Mouse (Mus musculus): ENCODE results near the gene Myrfl. TPM values are rescaled to one million over a fixed set of nuclear protein-coding genes. Genes with fewer than 3 reads are reported as not detected.

The Myrfl gene
- polyA plus RNA-seq, 1 experiment from 2014 or later, result 9.4 TPM

DNA sequence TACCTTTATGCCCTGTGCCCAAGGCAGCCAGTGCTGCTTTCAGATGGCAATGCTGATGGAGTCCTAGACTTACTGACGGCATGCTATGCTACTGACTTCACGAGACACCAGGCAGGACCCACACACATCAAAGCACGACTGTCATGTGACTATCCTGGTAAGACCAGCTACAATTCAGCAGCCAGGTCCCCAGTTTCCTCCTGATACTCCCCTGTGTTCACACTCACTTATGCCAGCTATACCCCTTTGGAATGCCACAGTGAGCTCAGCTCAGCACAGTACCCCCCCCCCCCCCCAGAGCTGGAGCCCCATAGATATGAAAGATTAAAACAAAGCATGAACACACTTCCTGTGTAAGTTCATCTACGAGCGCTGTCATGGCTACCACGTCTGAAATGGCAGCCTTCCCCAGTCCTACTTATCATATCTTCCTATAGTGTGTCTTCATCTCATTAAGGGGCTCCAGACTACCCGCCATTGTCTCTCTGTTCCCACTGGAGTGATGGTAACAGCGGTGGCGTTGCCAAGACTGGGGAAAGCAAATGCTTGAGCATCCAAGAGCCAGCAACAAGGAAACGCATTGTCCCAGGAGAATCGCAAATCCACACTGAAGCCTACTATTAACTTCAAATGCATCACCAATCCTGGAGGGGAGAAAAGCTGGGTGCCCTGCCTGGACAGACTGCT is 43.4 kb downstream of the Myrfl start:
- Histone ChIP-seq H3K36me3 (ENCODE audit: control insufficient read depth, insufficient read depth, low read length) (no peaks in the 10 kb centered on the region), H3K4me1 (ENCODE audit: control insufficient read depth, insufficient read depth, low read length) (no peaks in the 10 kb centered on the region), H3K27me3 (replicated peaks; ENCODE audit: control insufficient read depth, insufficient read depth, low read length) (no peaks in the 10 kb centered on the region), H3K4me2 (ENCODE audit: low read depth, low read length) (no peak overlapping the region), H3K9ac (ENCODE audit: low read depth, low read length) (no peak overlapping the region), H3K9me3 (ENCODE audit: control insufficient read depth, low read length) (no peaks in the 10 kb centered on the region), H3K4me3 (ENCODE audit: low read length) (no peak overlapping the region), H3K27ac (ENCODE audit: low read length) (no peak overlapping the region)
- WGBS, result 83% methylated on average over 11 of the region's 11 CpGs
- ATAC-seq, result no peak

DNA sequence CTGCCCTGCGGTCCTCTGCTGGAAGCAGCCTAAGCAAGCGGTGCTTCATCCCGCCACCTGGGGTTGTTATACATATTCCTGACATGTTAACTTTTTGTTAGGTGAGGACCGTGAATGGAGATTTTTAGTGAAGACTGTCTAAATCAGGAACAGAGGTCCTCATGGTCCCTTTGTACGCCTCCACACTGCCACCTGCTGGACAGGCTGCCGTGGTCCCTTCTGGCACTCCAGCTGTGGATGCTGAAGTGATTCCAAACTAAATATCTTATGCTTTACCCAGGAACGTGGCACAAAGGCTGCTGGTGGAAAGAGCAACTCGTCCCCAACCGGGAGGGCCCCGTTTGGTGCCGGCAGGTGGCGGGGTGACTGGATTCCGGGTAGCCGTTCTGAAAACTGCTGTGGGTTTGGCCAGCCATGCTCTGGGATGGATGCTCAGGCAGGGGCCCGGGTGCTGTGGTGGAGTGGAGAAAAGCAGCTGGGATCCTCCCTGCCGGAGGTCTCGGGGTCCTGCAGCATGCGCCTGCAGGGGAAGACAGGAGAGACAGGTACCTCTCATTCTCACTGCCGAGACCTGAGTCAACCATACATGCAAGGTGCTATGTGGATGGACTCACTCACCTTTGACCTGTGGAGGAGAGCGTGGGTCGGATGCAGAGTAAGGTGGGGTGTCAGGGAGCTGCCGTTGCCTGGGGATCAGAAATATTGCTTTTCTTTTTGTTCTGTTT is 47.8 kb downstream of the Myrfl start:
- H3K4me3 ChIP-seq (ENCODE audit: low read length), result no peak overlapping the region
- 22% methylated on average over 22 of the region's 22 CpGs for WGBS
- no peak overlapping the region for H3K9ac ChIP-seq (ENCODE audit: low read depth, low read length)
- no peak overlapping the region for H3K27ac ChIP-seq (ENCODE audit: low read length)
- H3K27me3 ChIP-seq (replicated peaks; ENCODE audit: control insufficient read depth, insufficient read depth, low read length), result no peaks in the 10 kb centered on the region
- no peaks in the 10 kb centered on the region for H3K4me1 ChIP-seq (ENCODE audit: control insufficient read depth, insufficient read depth, low read length)
- peak; percentile 58 for ATAC-seq
- H3K9me3 ChIP-seq (ENCODE audit: control insufficient read depth, low read length), result no peaks in the 10 kb centered on the region
- no peaks in the 10 kb centered on the region for H3K36me3 ChIP-seq (ENCODE audit: control insufficient read depth, insufficient read depth, low read length)
- H3K4me2 ChIP-seq (ENCODE audit: low read depth, low read length), result no peak overlapping the region

DNA sequence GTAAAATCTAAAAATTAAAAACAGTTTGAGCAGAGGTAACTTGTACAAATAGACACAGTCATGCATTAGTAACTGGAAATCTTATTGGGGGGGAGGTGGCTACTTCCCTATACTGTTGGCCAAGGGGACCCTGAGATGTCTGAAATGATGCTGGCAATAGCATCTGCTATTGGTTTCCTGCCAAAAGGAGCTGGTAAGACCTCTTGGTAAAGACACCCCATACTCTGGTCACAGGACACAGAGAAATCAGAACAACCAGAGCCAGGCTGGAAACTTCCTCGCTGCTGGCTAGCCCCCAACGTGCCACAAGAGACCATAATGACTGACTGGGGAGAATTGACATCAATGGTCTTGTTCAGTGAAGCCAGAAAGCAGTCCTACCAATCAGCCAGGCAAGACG is 55.2 kb downstream of the Myrfl start:
- H3K4me1 ChIP-seq (ENCODE audit: control insufficient read depth, insufficient read depth, low read length), result no peaks in the 10 kb centered on the region
- WGBS, result 77% methylated on average over 3 of the region's 3 CpGs
- H3K9me3 ChIP-seq (ENCODE audit: control insufficient read depth, low read length), result no peaks in the 10 kb centered on the region
- H3K36me3 ChIP-seq (ENCODE audit: control insufficient read depth, insufficient read depth, low read length), result no peaks in the 10 kb centered on the region
- no peak for ATAC-seq
- H3K4me2 ChIP-seq (ENCODE audit: low read depth, low read length), result no peak overlapping the region
- no peak overlapping the region for H3K27ac ChIP-seq (ENCODE audit: low read length)
- no peak overlapping the region for H3K4me3 ChIP-seq (ENCODE audit: low read length)
- H3K9ac ChIP-seq (ENCODE audit: low read depth, low read length), result no peak overlapping the region
- no peaks in the 10 kb centered on the region for H3K27me3 ChIP-seq (replicated peaks; ENCODE audit: control insufficient read depth, insufficient read depth, low read length)

DNA sequence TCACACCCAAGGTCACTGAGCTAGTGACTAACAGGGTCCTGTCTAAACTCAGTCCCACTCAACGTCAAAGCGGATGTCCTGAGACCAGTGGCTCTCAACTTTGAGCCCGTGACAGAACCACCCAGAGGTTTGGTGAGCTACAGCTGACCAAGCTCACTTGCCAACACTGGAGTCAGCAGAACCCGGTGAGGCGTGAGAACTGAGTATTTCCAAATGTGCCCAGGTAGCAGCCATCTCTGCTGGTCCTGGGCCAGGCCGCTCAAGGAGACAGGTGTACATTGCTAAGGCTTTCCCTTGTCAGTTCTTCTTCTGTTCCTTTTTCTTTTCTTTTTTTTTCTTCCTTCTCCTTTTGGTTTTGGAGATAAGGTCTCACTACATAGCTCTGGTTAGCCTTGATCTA is 66.0 kb downstream of the Myrfl start:
- WGBS, result 88% methylated on average over 6 of the region's 6 CpGs
- no peak overlapping the region for H3K4me2 ChIP-seq (ENCODE audit: low read depth, low read length)
- no peaks in the 10 kb centered on the region for H3K27me3 ChIP-seq (replicated peaks; ENCODE audit: control insufficient read depth, insufficient read depth, low read length)
- no peak overlapping the region for H3K9ac ChIP-seq (ENCODE audit: low read depth, low read length)
- no peak overlapping the region for H3K4me3 ChIP-seq (ENCODE audit: low read length)
- no peaks in the 10 kb centered on the region for H3K9me3 ChIP-seq (ENCODE audit: control insufficient read depth, low read length)
- no peak overlapping the region for H3K27ac ChIP-seq (ENCODE audit: low read length)
- no peaks in the 10 kb centered on the region for H3K36me3 ChIP-seq (ENCODE audit: control insufficient read depth, insufficient read depth, low read length)
- H3K4me1 ChIP-seq (ENCODE audit: control insufficient read depth, insufficient read depth, low read length), result no peaks in the 10 kb centered on the region
- no peak for ATAC-seq

GRCm38 (mm10) chr10:116828099-116828498 is 68.6 kb downstream of the Myrfl start:
- H3K4me2 ChIP-seq (ENCODE audit: low read depth, low read length), result no peak overlapping the region
- H3K4me3 ChIP-seq (ENCODE audit: low read length), result no peak overlapping the region
- no peaks in the 10 kb centered on the region for H3K9me3 ChIP-seq (ENCODE audit: control insufficient read depth, low read length)
- H3K27ac ChIP-seq (ENCODE audit: low read length), result no peak overlapping the region
- WGBS, result 62% methylated on average over 4 of the region's 4 CpGs
- no peaks in the 10 kb centered on the region for H3K27me3 ChIP-seq (replicated peaks; ENCODE audit: control insufficient read depth, insufficient read depth, low read length)
- H3K36me3 ChIP-seq (ENCODE audit: control insufficient read depth, insufficient read depth, low read length), result no peaks in the 10 kb centered on the region
- no peak overlapping the region for H3K9ac ChIP-seq (ENCODE audit: low read depth, low read length)
- ATAC-seq, result no peak
- H3K4me1 ChIP-seq (ENCODE audit: control insufficient read depth, insufficient read depth, low read length), result no peaks in the 10 kb centered on the region

GRCm38 (mm10) chr10:116827306-116827705 is 69.4 kb downstream of the Myrfl start:
- H3K4me2 ChIP-seq (ENCODE audit: low read depth, low read length), result no peak overlapping the region
- no peak overlapping the region for H3K27ac ChIP-seq (ENCODE audit: low read length)
- H3K4me1 ChIP-seq (ENCODE audit: control insufficient read depth, insufficient read depth, low read length), result no peaks in the 10 kb centered on the region
- no peak overlapping the region for H3K4me3 ChIP-seq (ENCODE audit: low read length)
- no peaks in the 10 kb centered on the region for H3K36me3 ChIP-seq (ENCODE audit: control insufficient read depth, insufficient read depth, low read length)
- 87% methylated on average over 11 of the region's 11 CpGs for WGBS
- ATAC-seq, result no peak
- no peak overlapping the region for H3K9ac ChIP-seq (ENCODE audit: low read depth, low read length)
- H3K27me3 ChIP-seq (replicated peaks; ENCODE audit: control insufficient read depth, insufficient read depth, low read length), result no peaks in the 10 kb centered on the region
- no peaks in the 10 kb centered on the region for H3K9me3 ChIP-seq (ENCODE audit: control insufficient read depth, low read length)

DNA sequence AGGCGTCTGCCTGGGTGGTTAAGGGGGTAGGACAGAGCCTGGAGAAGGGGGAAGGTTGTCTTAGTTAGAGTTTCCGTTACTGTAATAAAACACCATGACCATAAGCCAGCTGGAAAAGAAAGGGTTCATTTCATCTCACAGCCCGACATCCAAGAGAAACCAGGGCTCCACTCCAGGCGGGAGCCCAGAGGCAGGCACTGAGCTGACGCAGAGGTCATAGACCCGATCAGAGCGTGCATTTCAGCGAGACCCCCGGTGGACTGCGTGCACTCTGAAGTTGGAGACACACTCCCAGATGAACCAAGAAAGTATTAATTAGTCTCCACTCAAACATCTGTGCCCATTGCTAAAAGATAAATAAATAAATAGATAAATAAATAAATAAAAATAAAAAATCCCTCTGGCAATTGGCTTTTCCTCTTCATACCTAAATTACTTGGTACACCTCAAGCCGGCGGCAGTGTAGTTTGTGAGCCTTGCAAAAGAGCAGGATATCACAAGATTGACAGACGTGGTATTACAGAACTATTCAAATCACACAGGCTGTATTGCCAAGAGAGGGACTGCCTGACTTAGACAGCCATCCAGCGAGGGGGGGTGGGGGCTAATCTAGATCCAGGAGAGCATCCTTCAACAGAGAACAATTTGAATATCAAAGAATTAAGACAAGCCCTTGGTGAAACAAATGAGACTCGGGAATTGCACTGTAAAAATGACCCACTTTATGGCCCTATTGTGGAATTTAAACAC is 81.2 kb downstream of the Myrfl start:
- no peak for ATAC-seq
- Histone ChIP-seq H3K36me3 (ENCODE audit: control insufficient read depth, insufficient read depth, low read length) (no peaks in the 10 kb centered on the region), H3K4me2 (ENCODE audit: low read depth, low read length) (no peak overlapping the region), H3K27me3 (replicated peaks; ENCODE audit: control insufficient read depth, insufficient read depth, low read length) (no peaks in the 10 kb centered on the region), H3K9me3 (ENCODE audit: control insufficient read depth, low read length) (no peaks in the 10 kb centered on the region), H3K9ac (ENCODE audit: low read depth, low read length) (no peak overlapping the region), H3K4me3 (ENCODE audit: low read length) (no peak overlapping the region), H3K27ac (ENCODE audit: low read length) (no peak overlapping the region), H3K4me1 (ENCODE audit: control insufficient read depth, insufficient read depth, low read length) (no peaks in the 10 kb centered on the region)
- WGBS, result 61% methylated on average over 15 of the region's 15 CpGs

DNA sequence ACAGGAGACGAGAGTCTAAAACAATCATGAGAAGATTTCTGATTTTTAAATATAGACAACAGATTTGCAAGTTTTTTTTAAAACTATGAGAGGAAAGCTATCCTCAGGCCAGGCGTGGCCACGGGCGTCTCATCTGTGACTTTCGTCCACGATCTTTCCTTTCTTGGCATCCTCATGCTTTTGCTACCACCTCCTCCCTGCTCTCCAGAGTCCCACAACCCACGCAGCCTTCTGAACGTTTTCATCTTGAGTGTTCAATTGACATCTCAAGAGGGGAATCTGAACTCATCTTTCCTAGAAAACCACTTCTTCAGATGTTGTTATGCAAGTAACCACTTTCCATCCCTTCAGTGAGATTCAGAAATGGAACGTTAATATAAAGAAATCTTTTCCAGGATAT is 83.6 kb downstream of the Myrfl start:
- Histone ChIP-seq H3K9ac (ENCODE audit: low read depth, low read length) (no peak overlapping the region), H3K27me3 (replicated peaks; ENCODE audit: control insufficient read depth, insufficient read depth, low read length) (no peaks in the 10 kb centered on the region), H3K27ac (ENCODE audit: low read length) (no peak overlapping the region), H3K9me3 (ENCODE audit: control insufficient read depth, low read length) (no peaks in the 10 kb centered on the region), H3K36me3 (ENCODE audit: control insufficient read depth, insufficient read depth, low read length) (no peaks in the 10 kb centered on the region), H3K4me3 (ENCODE audit: low read length) (no peak overlapping the region), H3K4me2 (ENCODE audit: low read depth, low read length) (no peak overlapping the region), H3K4me1 (ENCODE audit: control insufficient read depth, insufficient read depth, low read length) (no peaks in the 10 kb centered on the region)
- WGBS, result 88% methylated on average over 9 of the region's 9 CpGs
- ATAC-seq, result no peak

DNA sequence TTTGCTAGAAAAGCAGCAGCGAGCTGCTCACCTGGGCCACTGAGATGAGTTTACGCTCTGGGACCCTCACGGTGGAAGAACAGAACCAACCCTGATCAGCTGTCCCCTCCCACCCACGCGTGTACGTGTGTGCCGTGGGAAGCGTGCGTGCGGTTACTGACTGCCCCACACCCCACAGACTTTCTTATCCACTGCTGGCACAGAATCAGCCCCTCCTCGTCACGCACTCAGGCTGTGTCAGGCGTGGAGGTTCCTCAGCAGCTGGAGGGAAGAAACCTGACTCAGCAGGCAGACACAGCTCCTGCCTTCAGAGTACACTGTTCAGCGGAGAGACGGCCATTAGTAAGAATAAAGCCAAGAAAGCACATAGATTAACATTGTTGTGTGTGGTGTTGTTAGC is 86.0 kb downstream of the Myrfl start:
- Histone ChIP-seq H3K4me1 (ENCODE audit: control insufficient read depth, insufficient read depth, low read length) (no peaks in the 10 kb centered on the region), H3K9me3 (ENCODE audit: control insufficient read depth, low read length) (no peaks in the 10 kb centered on the region), H3K4me3 (ENCODE audit: low read length) (no peak overlapping the region), H3K36me3 (ENCODE audit: control insufficient read depth, insufficient read depth, low read length) (no peaks in the 10 kb centered on the region), H3K27ac (ENCODE audit: low read length) (no peak overlapping the region), H3K4me2 (ENCODE audit: low read depth, low read length) (no peak overlapping the region), H3K27me3 (replicated peaks; ENCODE audit: control insufficient read depth, insufficient read depth, low read length) (no peaks in the 10 kb centered on the region), H3K9ac (ENCODE audit: low read depth, low read length) (no peak overlapping the region)
- ATAC-seq, result no peak
- WGBS, result 87% methylated on average over 15 of the region's 15 CpGs

Measured in intestine, embryonic 16.5 days (tissue).